Mouse (Mus musculus) gastrocnemius, adult 18-20 months (tissue): ENCODE data around the gene Ipo4. TPM values are rescaled to one million over a fixed set of nuclear protein-coding genes. Genes with fewer than 3 reads are reported as not detected.
A peak's percentile ranks its signal among the peaks of the same experiment; 100 is the strongest.

Source experiments
- DNase-seq: peaks from one replicate; pipeline ENCODE4 v3.0.0; 2021; ENCODE audit warnings: low spot score
- total RNA-seq, 2 experiments: library from RNA; stranded (reverse); gene quantifications; 2 replicates each; pipeline ENCODE4 v1.2.3; 2021

Gene Ipo4
- total RNA-seq, 2 experiments from 2014 or later, result 72.0 to 73.8 TPM

DNA sequence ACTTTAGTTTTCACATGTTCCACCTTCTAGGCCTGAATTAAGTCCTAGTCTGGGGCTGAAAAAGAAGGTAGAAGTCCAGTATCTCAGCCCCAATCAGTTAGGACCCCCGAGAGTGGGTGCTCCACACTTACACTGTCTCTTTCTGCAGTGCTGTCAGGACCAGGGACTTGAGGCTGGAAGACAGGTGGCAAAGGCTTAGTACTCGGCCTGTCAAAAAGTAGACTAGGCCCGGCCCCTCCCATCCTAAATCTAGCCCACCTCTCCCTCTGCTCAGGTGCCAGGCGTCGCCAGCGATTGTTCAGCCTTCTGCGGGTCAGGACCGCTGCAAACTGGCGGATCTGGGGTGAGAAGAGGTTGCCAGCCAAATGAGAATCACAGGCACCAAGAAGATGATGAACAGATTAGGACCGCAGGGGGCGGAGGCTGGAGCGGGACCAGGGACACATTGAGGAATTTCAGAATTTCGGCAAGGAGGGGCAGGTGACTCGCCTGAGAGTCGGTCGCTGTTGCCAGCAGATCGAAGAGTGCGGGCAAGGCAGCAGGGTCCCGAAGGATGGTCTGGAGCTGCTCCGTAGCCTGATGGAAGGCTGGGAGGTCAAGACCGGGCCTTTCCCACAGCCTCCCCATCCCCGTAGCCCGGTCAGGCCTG, 759 bp downstream of the Ipo4 start:
- DNase-seq, result peak; percentile 35

DNA sequence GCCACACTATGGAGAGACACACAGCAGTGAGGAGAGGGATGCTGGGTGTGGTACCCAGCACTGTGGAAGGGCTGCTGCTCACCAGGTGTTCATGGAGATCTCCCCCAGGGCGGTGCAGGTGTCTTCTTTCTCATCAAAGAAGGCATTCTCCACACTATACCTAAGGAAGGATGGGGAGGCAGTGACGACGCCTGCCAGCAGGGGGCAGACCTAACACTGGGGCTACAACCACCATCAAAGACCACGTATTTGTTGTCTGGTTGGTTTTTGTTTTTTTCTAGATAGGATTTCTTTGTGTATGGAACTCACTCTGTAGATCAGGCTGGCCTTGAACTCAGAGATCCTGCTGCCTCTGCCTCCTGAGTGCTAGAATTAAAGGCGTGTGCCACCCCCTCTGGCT, 6.4 kb downstream of the Ipo4 start:
- peak; percentile 47 for DNase-seq

DNA sequence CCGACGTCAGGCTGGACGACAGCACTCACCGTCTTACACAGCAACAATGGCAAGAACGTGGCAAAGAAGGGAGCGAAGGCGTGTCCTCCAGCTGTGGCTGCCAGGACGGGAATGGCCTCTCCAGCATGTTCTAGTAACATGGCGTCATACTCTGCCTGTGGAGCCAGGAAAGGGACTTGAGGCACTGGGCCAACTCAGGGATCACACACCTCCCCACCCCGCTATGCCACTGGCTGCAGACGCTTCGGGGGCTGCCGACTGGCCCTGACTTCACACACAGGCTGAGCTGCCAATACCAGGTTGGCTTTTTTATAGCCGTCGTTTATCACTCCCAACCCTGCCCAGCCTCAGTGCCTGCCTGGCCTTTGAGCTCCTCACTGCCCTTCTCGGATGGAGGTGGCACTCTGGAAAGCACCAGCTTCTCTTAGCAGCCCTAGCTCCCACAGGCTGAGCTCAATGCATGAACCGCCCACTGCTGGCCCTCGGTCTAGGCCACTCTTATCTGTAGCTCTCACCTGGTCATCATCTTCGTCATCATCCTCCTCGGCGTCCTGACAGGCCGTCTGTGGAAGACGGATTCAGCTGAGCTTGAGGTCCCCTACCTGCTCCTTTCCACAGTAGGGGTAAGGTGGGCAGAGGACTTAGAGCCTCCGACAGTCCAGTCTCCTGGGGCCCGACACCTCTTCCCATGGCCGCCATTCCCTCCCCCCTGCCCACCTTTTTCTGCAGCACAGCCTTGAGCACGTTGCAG, 7.5 kb downstream of the Ipo4 start:
- DNase-seq, result no peak

DNA sequence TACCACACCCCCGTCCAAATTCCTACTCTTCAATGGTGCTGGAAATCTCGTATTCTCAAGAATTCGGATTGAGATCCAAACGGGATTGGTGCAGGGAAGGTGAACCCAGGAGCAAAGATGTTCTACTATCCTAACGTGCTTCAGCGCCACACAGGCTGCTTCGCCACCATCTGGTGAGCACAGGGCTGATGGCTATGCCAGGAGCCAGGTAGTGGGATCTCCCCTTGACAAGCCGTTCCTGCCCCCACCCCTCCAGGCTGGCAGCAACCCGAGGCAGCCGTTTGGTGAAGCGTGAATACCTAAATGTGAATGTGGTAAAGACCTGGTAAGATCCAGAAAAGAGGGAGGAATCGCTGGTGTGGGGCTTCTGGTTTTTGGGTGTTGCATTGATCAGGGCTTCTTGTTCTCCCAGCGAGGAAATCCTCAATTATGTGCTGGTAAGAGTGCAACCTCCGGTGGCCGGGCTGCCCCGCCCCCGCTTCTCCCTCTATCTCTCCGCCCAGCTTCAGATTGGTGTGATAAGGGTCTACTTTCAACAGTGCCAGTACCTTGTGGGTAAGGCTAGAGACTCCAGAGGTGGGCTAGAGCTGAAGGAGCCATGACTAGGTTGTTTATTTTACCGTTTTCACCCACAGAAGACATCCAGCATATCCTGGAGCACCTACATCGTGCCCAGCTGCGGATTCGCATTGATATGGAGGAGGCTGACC, 17.1 kb downstream of the Ipo4 start:
- DNase-seq, result no peak

DNA sequence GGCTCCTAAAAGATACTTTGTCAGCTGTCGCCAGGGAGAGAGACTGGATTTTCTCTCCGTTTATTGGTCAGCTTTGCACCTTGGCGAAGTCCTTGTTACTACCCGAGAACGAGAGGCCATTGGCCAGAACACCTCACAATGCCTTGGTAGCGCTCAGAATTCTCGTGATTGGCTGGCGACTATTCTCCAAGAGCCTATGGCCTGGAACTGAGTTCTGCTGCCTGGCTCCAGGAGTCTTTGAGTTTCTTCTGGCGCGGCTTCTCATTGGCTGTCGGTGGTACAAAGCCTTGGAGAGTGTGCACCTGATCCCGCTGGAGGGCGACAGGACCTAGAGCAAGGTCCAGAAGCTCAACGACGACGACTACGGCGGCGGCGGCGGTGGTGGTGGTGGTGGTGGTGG, 17.9 kb downstream of the Ipo4 start, which contains the start of gene Rec8:
TSS of gene Rec8 (plus strand) at position 216 of the 400 bp plus-strand sequence.
- no peak for DNase-seq

DNA sequence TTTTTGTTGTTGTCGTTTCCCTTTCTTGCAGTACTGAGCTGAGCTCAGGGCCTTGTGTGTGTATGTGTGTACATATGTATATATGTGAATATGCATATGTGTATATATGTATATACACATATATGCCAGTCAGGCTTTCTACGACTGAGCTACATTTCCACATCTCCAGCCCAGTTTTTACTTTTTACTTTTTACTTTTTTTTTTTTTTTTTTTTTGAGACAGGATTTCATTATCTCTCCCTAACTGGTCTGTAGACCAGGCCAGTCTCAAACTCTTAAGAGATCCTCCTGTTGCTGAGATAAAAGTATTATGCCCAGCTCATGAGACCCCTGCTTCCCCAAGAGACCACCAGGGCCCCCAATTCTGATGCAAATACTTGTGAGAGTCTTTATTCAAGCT, 18.9 kb downstream of the Ipo4 start:
- DNase-seq, result no peak

DNA sequence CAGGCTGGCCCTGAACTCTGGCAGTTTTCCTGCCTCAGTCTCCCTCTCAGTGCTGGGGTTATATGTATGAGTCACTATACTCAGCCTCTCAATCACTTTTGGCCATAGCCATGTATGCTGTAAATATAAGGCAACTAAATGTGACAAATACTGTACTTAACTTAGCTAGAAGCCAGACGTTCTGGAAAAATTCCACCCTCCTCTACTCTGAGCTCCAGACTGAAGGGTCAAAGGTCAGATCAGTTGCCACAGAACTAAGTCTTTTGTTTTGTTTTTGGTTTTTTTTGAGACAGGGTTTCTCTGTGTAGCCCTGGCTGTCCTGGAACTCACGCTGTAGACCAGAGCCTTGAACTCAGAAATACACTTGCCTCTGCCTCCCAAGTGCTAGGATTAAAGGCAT, 19.9 kb downstream of the Ipo4 start:
- DNase-seq, result no peak

DNA sequence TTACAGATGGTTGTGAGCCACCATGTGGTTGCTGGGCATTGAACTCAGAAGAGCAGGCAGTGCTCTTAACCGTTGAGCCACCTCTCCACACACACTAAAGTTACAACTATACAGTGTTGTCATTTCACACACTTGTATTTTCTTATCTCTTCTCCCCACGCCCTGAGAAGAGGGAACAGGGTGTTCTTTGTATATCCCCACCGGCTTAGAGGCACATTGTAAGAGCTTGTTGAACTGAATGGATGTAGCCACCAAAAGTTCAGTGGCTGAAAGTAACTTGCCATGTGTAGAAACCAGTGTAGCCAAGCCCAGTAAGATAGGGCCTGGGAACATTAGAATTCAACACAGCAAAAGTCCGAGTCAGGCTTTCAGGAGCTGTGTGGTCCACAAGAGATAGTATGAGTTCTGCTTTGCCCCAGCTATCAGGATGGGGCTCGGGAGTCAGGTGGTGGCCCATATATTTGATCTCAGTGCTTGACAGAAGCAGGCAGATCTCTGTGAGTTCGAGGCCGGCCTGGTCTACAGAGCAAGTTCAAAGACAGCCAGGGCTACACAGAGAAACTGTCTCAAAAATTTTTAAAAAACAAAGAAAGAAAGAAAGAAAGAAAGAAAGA, 21.1 kb downstream of the Ipo4 start:
- DNase-seq, result no peak

DNA sequence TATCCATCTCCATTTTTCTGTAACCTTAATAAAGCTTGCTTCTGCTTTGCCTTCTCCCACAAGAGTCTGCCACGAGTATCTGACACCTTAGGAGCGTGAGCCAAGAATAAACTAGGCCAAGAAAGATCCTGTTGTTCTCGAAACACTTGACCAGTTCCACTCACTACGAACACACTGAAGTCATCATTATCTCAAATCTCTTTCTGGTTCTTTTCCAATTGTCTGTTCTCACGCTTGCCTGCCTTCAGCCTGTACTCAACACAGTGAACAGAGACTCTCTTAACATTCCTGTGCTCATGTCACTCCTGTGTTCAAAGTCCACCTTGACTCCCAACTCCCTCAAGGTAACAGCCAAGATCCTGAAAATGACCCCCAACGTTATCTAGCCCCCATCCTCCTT, 22.4 kb downstream of the Ipo4 start:
- DNase-seq, result no peak

DNA sequence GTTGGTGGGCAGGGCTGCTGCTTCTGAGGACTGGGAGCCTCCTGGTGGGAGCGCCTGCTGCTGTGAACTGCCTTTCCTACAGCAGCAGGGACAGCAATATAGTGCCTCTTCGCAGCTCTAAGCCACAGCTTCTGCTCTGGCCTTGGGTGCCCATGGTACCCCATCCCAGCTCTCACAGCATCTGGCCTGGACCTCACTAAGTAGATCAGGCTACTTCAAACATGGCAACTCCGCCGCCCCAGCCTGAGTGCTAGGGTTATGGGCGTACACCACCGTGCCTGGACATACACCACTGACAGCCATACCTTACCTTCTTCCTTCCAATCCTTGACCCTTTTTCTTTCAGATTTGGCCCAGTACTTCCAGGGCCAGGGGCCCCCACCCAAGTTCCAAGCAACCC, 27.4 kb downstream of the Ipo4 start:
- DNase-seq, result no peak

DNA sequence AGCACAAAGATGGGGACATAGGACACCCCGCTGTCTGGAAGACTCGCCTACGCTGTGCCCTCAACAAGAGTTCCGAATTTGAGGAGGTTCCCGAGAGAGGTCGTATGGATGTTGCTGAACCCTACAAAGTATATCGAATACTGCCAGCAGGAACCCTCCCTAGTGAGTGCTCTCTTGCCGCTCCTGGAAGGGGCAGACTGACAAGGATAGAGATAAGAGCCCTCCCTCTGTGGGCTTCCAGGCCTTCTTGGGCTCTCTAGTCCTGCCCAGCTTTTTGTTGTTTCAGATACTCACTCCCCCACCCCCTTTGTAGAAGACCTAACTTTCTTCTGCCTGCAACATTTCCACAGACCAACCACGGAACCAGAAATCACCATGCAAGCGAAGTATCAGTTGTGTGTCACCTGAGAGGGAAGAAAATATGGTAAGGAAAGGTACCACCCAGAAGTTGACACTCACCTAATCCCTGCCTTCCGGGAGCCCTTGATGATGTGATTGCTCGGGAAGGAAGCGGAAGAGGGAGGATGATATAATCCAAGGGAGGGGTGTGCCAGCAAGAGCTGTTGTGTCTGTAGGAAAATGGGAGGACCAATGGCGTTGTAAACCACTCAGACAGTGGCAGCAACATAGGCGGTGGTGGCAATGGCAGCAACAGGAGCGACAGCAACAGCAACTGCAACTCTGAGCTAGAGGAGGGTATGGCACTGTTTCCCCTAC, 29.9 kb downstream of the Ipo4 start:
- DNase-seq, result no peak

DNA sequence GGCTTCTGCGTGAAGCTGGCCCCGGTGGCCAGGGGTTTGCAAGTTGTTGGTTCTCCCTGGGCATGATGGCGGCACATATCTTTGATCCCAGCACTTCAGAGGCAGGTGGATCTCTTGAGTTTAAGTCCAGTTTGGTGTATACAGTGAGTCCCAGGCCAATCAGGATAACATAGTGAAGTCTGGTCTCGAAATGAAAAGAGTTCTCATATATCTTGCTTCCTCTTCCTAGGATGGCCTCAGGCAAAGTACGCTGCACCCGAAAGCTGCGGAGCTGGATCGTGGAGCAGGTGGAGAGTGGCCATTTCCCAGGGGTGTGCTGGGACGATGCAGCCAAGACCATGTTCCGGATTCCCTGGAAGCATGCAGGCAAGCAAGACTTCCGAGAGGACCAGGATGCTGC, 30.9 kb downstream of the Ipo4 start:
- no peak for DNase-seq

DNA sequence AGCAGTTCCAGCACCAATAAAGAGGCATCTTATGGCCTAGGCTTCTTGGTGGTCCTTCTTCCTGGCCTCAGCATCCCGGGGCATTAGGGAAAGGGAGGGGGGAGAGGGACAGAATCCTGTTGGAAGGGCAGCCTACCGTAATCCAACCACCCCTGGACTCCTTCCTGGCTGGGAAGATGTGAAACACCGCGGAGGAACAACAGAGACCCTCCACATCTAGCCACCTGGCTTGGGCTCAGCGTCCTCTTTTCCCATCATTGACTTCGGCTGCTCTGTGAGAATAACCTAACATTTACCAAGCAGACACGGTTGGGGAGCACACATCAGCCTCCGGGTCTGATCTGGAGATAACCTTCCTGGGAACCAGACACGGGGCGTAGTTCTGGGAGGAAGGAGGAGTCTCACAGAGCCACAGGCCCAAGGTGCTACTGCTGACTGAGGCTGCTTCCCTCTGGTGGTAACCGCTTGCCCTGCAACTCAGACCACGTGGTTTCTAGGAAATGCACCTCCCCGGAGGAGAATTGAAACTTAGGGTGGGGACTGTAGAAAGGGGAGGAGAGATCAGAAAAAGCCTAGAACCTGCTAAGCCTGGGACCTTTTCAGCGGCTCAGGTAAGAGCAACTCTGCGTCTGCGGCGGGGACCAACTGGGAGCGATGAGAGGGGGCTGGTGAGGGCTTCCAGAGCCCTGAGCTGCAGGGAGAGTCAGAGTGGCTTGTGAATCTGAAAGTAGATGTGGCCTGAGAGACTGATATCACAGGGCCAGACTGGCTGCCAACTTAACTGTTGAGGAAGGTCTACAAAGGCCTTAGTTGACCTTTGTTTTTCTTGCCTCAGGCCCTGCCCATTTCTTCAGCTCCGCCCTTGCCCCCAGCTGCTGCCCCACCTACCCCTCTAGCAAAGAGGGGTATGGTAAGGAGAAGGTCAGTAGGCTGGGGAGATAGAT, 31.9 kb downstream of the Ipo4 start:
- DNase-seq, result peak; percentile 93

DNA sequence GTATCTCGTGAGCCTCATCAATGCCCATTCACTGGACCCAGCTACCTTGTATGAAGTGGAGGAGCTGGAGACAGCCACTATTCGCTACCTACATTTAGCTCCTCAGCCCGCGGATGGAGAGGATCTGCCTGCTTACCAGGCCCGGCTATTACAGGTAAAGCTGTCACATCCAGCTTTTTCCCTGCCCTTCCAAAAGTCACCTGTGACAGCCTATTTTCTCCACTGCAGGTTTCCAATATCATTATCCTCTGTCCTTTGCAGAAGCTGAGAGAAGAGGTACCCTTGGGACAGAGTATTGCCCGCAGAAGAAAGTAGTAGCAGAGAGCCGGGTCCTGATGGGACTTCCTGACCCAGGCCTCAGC, 32.5 kb downstream of the Ipo4 start, which contains the start of gene Irf9:
TSS of gene Irf9 (plus strand) at position 301 of the 362 bp plus-strand sequence.
- no peak for DNase-seq

DNA sequence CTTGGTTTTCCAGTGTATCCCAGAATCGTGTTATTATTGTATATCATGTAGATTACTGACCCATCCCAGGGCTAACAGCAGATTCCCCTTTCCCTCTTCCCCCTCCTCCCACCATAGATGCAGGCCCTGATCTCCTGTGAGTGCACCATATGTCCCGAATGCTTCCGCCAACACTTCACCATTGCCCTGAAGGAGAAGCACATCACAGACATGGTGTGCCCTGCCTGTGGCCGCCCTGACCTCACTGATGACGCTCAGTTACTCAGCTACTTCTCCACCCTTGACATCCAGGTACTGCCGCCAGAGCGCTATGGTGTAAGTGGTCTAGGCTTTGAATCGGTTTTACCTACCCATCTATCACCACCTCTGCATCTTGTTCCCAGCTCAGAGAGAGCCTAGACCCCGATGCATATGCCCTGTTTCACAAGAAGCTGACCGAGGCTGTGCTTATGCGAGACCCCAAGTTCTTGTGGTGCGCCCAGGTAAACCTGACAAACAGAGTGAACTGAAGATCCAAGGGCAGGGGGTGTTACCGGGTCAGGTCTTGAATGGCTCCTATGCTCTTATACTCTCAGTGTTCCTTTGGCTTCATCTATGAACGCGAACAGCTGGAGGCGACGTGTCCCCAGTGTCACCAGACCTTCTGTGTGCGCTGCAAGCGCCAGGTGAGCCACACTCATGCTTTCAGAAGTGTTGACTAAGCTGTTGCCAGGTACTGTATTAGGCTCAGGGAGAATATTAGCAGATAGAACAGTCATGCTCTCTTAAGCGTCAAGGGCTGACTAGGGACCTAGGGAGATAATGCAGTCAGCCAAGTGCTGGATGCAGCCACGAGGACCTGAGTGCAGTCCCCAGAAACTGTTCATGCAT, 37.0 kb downstream of the Ipo4 start:
- DNase-seq, result no peak

DNA sequence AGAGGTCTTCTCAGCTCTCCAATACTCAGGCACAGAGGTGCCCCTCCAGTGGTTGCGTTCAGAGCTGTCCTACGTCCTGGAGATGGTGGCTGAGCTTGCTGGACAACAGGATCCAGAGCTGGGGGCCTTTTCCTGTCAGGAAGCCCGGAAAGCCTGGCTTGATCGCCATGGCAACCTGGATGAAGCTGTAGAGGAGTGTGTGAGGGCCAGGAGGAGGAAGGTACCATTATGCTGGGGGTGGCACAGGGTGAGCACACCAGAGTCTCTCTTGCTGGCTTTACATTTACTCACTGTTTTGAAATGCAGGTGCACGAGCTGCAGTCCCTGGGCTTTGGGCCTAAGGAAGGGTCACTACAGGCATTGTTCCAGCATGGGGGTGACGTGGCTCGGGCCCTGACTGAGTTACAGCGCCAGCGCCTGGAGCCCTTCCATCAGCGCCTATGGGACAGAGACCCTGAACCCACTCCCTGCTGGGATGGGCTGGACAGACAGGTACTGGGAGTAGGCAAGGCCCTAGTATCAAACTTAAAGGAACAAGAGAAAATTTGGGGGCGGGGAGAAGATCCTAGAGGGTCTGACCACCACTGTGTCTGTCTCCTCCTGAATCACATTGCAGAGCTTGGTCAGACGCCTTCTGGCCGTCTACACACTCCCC, 39.6 kb downstream of the Ipo4 start:
- DNase-seq, result no peak

DNA sequence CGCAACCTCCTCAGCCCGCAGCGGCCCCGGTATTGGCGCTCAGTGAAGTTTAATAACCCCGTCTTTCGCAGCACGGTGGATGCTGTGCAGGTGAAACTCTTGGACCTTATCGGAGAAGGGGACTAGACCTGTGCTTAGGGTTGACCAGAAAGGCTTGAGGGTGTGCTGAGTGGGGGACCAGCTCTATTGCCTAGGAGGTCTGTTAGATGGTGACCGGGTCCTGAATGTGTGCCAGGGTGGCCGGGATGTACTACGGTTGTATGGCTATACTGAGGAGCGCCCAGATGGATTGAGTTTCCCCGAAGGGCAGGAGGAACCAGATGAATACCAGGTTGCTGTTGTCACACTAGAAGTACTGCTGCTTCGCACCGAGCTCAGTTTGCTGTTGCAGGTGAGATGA, 43.5 kb downstream of the Ipo4 start:
- no peak for DNase-seq

DNA sequence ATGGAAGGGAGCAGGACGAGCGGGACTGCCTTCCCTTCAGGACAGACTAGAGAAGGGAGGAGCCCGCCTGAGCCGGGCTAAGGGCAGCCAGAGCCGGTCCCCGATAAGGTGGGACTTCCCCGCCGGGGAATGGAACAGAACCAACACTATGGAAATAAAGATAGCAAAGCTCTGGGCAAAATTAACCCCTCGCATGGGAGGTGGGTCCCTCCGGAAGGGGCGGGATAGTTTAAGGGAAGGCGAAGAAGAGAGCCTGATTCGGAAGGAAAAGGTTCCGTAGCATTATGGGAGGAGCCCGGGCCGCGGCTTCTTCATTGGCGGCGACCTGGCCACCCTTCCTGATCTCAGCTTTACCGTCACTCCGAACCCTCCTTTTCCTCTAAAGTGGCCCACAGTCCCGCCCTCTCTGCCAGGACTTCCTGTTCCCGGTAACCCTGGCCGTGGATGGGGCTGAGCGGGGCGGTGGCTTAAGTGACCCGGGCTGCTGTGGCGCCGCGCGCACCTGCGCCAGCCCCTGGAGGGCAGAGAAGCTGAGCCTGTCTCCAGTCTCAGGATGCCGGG, 44.3 kb downstream of the Ipo4 start, which contains the start of gene Rnf31:
TSS of gene Rnf31 (plus strand) at position 378 of the 561 bp plus-strand sequence.
- peak; percentile 96 for DNase-seq
